Mouse (Mus musculus) hindbrain, postnatal 0 days (tissue): ENCODE data around the gene E130114P18Rik. TPM values are rescaled to one million over a fixed set of nuclear protein-coding genes. Genes with fewer than 3 reads are reported as not detected.
A peak's percentile ranks its signal among the peaks of the same experiment; 100 is the strongest.

Experiments used
- ATAC-seq: fragments of 200-750 bp; cut with Nextera tagmentation; 2 replicates; pipeline ENCODE4 v1.8.0; 2017; ENCODE audit warnings: mild to moderate bottlenecking, moderate TSS enrichment, moderate library complexity
- DNase-seq: peaks from one replicate; pipeline ENCODE4 v3.0.0-alpha.2; 2015; ENCODE audit warnings: low spot score
- H3K27ac ChIP-seq: fragments of 300-500 bp; sonication (generic); 2 replicates; pipeline ENCODE4 v1.5.1; 2014; ENCODE audit warnings: mild to moderate bottlenecking
- H3K27me3 ChIP-seq: fragments of 300-500 bp; sonication (generic); 2 replicates; pipeline ENCODE4 v1.6.1; 2014; ENCODE audit warnings: low read length, mixed read lengths; ENCODE audit not compliant: insufficient read depth
- H3K36me3 ChIP-seq: fragments of 300-500 bp; sonication (generic); 2 replicates; pipeline ENCODE4 v1.6.1; 2014; ENCODE audit warnings: low read length, mixed read lengths; ENCODE audit not compliant: insufficient read depth
- H3K4me1 ChIP-seq: fragments of 300-500 bp; sonication (generic); 2 replicates; pipeline ENCODE4 v1.6.1; 2014; ENCODE audit warnings: antibody characterized with exemption, low read length, mixed read lengths; ENCODE audit not compliant: insufficient read depth
- H3K4me2 ChIP-seq: fragments of 300-500 bp; sonication (generic); 2 replicates; pipeline ENCODE4 v1.6.1; 2014; ENCODE audit warnings: low read depth, mild to moderate bottlenecking, low read length, moderate library complexity, mixed read lengths
- H3K4me3 ChIP-seq: fragments of 300-500 bp; sonication (generic); 2 replicates; pipeline ENCODE4 v1.5.1; 2014; ENCODE audit warnings: low read length
- H3K9ac ChIP-seq: fragments of 300-500 bp; sonication (generic); replicated peaks from 2 replicates; pipeline ENCODE4 v1.6.1; 2014; ENCODE audit warnings: mild to moderate bottlenecking, low read length, moderate library complexity, mixed read lengths
- H3K9me3 ChIP-seq: fragments of 300-500 bp; sonication (generic); 2 replicates; pipeline ENCODE4 v1.6.1; 2016; ENCODE audit warnings: low read length, mixed read lengths
- CTCF ChIP-seq: IDR thresholded peaks from 2 replicates; pipeline ENCODE4 v1.5.1; 2016; ENCODE audit warnings: antibody characterized with exemption, control low read depth, low read depth
- WGBS: fragments of 180-500 bp; shearing (Covaris S2); extraction: QIAGEN DNeasy Blood & Tissue Kit; methylation state at CpG from one replicate; pipeline ENCODE4 v1.1.7; 2014; 5-methylcytosine and 5-hydroxymethylcytosine counted together
- polyA plus RNA-seq: library from polyadenylated mRNA; unstranded; fragments of >200 nt; fragmentation: Nextera tagmentation; extraction: Ambion mirVana; gene quantifications from 2 replicates; pipeline ENCODE4 v1.2.1, GENCODE M21; 2015
- total RNA-seq: library from RNA; depleted of rRNA; stranded (reverse); fragments of >200 nt; gene quantifications from 2 replicates; pipeline ENCODE4 v1.2.3, GENCODE M21; 2014

E130114P18Rik gene
- total and polyA plus RNA-seq, 2 experiments from 2014 or later, result 22.3 to 31.6 TPM

GRCm38 (mm10) chr4:97779003-97779930 lies 1.4 kb upstream of the E130114P18Rik start:
- Histone ChIP-seq H3K9ac (peak overlapping the region; percentile 97), H3K4me1 (no peaks in the 10 kb centered on the region; the same call in 1 of the 2 replicates), H3K9me3 (no peaks in the 10 kb centered on the region), H3K27ac (peak overlapping the region; percentile 93), H3K4me2 (peak overlapping the region; percentile 85), H3K27me3 (no peaks in the 10 kb centered on the region), H3K36me3 (peaks cover 8% of the 10 kb centered on the region; the same call in 1 of the 2 replicates), H3K4me3 (peak overlapping the region; percentile 88)
- no peak for ATAC-seq
- TF ChIP-seq CTCF, result no peak
- no peak for DNase-seq
- 14% methylated on average over 18 of the region's 18 CpGs for WGBS

- Histone ChIP-seq H3K9ac (peak overlapping the region; percentile 97), H3K4me3 (peak overlapping the region; percentile 88), H3K27ac (peak overlapping the region; percentile 93), H3K36me3 (peaks cover 4% of the 10 kb centered on the region; the same call in 1 of the 2 replicates), H3K4me2 (peak overlapping the region; percentile 85), H3K27me3 (no peaks in the 10 kb centered on the region), H3K9me3 (no peaks in the 10 kb centered on the region), H3K4me1 (no peaks in the 10 kb centered on the region; the same call in 1 of the 2 replicates)
- DNase-seq (no peak), ATAC-seq (peak; percentile 19; the same call in 1 of the 2 replicates)
- 3% methylated on average over 88 of the region's 94 CpGs for WGBS
- TF ChIP-seq CTCF, result no peak
Measured at GRCm38 (mm10) chr4:97778211-97779002, 529 bp upstream of the E130114P18Rik start.

DNA sequence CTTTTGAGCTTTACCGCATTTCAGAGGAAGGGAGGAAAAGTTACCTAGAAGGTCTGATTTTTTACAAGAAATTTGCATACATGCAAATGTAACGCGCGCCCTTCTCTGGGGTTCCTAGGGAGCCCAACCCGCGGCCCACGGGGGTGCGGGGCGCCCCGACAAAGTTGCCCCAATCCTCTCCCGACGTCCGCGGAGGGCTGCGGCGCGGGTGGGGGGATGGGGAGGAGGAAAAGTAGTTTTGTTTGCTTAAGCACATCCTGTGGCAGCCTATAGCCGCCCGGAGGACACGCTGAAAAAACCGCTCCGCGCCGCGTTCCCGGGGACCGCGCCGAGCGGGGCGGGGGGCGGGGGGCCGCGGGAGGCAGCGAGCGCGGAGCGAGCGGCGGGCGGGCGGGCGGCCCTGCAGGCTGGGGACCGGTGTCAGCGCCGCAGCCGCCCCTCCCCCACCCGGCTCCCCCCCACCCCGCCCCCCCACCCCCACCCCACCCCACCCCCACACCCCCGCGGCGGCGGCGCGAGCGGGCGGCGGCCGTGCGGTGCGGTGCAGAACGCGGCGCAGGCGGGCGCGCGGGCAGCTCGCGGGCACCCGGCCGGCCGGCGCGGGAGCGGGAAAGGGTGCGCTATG lies 685 bp downstream of the E130114P18Rik start:
- Histone ChIP-seq H3K9ac (peak overlapping the region; percentile 97), H3K4me2 (peak overlapping the region; percentile 85), H3K4me1 (no peaks in the 10 kb centered on the region), H3K36me3 (no peaks in the 10 kb centered on the region), H3K9me3 (no peaks in the 10 kb centered on the region), H3K27ac (peak overlapping the region; percentile 93), H3K27me3 (no peaks in the 10 kb centered on the region), H3K4me3 (peak overlapping the region; percentile 88)
- DNase-seq (peak; percentile 76), ATAC-seq (peak; percentile 27)
- TF ChIP-seq CTCF, result no peak
- under 1% methylated on average over 43 of the region's 77 CpGs for WGBS

DNA sequence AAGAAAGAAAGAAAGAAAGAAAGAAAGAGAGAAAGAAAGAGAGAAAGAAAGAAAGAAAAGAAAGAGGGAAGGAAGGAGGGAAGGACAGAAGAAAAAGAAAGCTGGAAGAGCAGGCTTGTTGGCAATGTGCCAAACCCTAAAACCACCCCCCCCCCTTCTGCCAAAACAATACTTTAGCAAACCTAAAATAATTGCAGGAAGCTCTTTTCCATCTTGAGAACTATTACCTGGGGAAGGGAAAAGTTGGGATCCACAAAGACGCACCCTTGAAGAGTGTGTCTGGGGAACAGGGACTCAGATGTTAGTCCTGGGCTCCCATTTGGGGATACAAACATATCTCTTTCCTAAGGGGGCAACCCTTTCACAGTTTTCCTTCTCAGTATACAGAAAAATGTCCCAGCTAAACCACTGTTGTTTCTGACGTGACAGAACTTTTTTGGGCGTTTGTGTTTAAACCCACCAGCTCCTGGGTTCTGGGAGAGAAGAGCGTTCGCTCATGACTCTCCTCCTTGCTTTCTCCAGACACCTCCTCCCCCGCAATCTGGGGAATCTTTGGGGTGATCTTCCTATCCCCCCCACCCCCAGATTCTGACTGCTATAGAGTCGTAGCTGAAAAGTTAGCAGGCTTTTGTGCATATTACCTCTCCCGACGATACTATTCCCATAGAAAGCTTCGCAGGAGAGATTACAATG lies 1.3 kb downstream of the E130114P18Rik start:
- 0% methylated on average over 10 of the region's 10 CpGs for WGBS
- Histone ChIP-seq H3K36me3 (no peaks in the 10 kb centered on the region), H3K27ac (peak overlapping the region; percentile 93), H3K9ac (peak overlapping the region; percentile 97), H3K4me2 (peak overlapping the region; percentile 85), H3K4me3 (peak overlapping the region; percentile 88), H3K27me3 (no peaks in the 10 kb centered on the region), H3K4me1 (no peaks in the 10 kb centered on the region), H3K9me3 (no peaks in the 10 kb centered on the region)
- TF ChIP-seq CTCF, result no peak
- ATAC-seq, result no peak
- DNase-seq, result no peak

- no peak for ATAC-seq
- no peaks in the 10 kb centered on the region for H3K9me3 ChIP-seq
- H3K4me2 ChIP-seq, result peak overlapping the region; percentile 85
- 2% methylated on average over 19 of the region's 20 CpGs for WGBS
- peak overlapping the region; percentile 93 for H3K27ac ChIP-seq
- H3K27me3 ChIP-seq, result no peaks in the 10 kb centered on the region
- H3K9ac ChIP-seq, result peak overlapping the region; percentile 19; the same call in 1 of the 2 replicates
- peak; percentile 29 for TF ChIP-seq CTCF
- no peak for DNase-seq
- H3K36me3 ChIP-seq, result no peaks in the 10 kb centered on the region
- H3K4me3 ChIP-seq, result peak overlapping the region; percentile 88
- H3K4me1 ChIP-seq, result no peaks in the 10 kb centered on the region
Measured at GRCm38 (mm10) chr4:97775494-97776265, 2.2 kb downstream of the E130114P18Rik start.
